Mouse (Mus musculus) urinary bladder, postnatal 36 days (tissue): ENCODE results near the gene Ltbp1.

ENCODE experiments used
- DNase-seq, 2 experiments: peaks; one replicate each; pipeline ENCODE4 v3.0.0; 2022; ENCODE audit warnings: low spot score in 2 of 2, mixed read lengths in 1 of 2

Ltbp1 gene

DNA sequence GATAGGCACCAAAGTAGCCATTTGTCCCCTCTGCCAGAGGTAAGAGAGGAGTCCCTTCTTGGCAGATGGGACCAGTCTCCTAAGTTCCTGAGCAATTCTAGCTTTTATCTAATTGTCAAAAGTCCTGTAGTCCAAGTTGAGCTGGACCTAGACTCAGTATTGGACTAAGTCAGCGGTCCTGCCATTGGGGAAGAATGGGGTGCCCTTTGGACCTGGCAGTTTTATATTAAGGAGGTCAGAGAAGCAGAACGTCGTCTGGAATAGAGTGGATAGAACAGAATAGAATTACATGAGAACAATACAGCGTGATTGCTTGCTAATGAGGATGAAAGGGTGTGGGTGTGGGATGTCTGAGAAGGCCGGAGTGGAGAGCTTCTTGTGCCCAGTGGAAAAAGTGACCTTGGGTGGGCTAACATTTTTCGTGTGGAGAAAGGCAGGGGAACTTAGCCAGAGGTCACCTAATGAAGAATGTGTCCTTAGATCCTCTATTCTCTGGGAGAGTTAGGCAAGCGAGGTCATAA lies 167.4 kb downstream of the Ltbp1 start:
- DNase-seq: no peak

DNA sequence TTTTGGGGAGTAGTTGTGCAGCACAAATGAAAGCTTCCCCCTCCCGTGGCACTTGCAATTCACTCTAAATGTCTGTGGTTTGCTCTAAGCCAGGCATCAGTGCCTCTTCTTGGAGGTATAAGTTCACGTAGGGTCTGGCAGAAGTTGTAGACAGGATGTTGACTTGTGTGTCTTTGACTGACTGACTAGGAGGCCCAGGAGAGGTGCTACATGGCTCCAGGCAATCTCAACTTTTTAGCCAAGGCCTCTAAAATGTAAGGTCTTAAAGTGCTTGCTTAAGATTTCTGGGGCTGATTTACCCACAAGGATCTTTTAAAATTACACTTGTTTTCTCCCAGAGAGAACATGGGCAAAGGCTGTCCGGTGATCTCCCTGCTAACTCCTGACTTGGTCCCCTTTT lies 169.1 kb downstream of the Ltbp1 start:
- no peak for DNase-seq

DNA sequence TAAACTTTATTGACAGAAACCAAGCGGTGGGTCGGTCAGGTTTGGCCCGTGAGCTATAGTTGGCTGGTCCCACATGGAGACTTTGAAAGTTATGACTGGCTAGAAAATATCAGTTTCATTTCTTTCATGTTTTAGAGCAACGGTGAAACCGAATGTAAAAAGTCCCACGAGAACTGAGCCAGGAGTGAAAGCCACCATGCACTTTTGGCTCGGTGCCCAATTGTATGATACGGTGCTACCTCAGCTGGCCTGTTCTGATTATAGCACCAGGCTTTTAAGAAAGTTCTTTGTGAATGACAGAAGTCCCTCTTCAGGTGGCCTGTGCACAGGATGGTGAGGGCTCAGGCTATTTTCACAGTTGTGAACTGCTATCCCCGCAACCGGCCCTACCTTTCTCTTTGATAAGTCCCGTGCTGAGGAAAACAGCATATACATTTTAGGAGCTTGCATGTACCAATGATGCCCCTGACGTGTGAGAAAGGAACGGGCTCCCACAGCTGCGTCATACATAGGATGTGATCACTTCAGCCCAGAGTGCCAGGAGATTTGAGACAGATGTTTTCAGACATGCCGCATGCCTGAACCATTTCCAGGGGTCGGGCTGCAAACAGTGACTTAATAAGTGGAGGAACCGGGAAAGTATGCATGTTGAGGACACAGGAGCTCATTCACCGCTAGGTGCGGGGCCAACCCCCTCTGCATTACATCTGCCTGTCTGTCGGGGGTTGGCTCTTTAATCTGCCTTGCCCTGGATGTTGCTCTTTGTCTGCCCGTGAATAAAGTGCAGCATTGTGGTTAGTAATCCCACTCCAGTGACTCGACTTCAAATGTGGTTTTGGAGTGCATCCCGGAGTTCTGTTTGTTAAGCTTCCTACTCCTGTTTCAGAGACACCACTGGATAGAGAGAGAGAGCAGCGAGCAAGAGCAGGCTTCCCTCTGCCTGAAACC lies 172.8 kb downstream of the Ltbp1 start:
- peak in 1 of 2 experiments; percentile 13 for DNase-seq

DNA sequence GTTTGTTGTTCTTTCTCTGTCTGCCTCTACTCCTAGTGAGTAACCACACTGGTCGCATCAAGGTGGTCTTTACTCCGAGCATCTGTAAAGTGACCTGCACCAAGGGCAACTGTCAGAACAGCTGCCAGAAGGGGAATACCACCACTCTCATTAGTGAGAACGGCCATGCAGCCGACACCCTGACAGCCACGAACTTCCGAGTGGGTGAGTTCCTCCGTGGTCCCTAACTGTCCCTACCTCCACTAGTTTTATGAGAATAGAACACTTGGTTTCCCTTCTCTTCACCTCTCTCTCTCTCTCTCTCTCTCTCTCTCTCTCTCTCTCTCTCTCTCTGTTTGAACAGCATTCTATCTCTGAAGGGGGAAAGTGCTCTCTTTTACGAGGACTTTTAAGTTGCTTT lies 173.6 kb downstream of the Ltbp1 start:
- DNase-seq: no peak

DNA sequence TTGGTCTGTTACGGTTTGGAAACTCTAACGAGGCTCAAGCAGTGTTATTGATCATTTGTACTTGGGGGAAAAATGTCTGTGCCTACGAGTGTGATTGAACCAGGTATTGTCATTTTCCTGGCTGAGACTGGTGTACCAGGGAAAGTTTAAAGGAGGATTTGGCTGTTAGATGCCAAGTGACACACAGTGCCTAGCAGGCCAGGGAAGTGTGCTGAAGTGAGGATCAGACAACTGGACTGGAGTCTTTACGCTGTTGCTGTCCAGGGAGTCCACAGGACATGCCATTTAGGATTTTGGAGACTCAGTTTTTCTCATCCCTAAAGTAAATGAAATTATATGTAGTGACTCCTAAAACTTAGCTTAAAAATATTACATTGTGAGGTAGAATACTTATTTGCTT lies 174.9 kb downstream of the Ltbp1 start:
- DNase-seq: no peak

DNA sequence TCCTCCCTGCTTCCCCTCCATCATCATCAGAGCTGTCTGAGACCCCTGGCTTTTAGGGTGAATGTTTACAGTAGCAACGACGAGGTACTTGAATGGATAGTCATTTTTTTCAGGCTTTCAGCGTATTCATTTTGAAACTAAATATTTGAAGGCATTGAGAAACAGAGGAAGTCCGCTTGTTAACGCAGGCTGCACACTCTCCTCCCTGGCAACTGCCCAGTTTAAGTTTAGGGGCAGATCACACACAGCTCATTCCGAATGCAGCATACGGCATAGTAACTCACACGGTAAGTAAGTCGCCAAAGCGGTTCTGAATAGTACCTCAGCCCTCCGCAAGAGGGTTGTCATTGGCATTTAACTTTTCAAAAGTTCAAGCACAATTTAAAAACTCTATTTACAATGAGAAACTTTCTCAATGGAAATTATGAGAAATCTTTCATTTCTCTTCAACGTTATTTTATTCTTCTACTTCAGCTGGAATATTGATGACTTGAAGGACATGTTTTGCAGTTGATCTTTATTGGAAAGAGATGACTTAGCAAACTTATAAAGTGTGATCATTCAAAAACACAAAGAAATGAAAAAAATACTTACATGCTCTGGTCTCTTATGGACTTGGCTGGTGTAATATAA lies 175.7 kb downstream of the Ltbp1 start:
- no peak for DNase-seq

DNA sequence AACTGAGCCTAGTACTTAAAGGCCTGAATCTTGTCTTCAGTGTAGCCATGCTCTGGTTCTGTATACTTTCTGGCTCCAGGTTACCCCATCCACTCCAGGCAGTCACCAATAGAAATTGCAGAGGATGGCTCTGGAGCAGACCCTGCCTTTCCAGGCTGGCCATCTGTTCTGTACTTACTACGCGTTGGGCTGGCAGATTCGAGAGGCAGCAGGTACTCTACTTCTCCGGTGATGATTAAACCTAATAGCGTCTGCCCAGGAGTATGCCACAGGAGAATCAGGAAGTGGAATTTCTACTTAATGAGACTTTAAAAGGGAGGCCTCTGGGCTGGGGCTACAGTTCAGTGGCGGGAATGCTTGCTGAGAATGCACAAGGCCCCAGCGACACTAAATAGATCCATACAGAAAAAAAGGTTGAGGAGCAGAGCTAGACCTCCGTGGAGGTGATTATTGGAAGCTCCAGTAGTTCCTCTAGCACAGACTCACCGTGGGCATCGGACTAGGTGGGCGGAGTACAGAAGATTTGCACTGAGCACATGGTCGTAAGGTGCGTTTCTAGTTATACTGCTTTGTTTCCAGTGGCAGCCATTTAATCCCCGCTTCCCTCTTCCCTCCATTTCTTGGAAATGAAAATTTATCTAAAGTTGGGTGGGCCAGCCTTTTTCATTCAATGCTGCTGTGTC lies 177.1 kb downstream of the Ltbp1 start:
- DNase-seq: no peak

DNA sequence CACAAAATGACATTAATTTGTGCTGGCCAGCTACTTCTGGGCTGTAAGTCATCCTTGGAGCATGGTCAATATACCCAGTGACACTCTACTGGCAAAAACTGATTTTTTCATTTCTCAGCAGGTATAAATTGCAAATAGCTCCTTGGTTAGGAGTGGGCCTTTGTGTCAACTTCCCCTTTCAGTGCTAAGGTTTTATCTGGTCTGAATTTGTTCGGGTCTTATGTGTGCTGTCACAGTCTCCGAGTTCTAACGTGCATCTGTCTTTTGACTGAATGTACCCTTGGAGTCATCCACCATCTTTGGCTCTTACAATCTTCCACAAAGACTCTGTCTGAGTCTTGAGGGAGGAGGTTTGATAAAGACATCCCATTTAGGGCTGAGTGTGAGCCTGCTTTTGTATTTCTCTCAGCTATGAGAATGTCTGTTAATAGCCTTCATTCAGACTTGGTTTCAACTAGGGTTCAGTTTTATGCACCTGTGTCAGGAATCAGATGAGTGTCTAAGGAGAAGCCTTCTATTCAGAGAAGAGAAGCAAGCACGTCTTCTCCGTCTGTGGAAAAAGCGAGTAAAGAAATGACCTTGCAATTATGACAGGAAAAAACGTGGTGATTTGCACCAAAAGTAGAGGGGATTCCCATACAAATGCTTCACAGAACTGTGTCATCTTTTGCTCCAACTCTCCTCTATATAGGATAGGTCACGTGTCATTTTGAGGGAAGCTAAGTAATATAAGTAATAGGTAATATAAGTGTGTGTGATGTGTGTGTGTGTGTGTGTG lies 181.6 kb downstream of the Ltbp1 start:
- no peak for DNase-seq

DNA sequence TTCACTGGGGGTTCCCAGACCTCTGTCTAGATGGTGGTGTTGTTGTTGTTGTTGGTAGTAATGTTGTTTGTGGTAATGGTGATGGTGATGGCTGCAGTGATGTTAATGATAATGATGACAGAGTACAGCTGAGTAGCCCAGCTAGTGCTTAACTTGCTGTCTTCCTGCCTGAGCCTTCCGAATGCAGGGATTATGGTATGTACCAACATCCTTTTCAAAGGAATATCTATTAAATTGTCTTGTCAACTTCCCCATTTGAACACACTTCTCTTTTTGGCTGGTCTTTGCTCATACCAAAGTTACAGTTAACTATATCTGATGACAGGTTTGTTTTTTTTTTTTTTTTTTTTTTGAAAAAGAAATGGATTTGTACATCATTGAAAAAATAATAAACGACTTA lies 191.6 kb downstream of the Ltbp1 start:
- no peak for DNase-seq

DNA sequence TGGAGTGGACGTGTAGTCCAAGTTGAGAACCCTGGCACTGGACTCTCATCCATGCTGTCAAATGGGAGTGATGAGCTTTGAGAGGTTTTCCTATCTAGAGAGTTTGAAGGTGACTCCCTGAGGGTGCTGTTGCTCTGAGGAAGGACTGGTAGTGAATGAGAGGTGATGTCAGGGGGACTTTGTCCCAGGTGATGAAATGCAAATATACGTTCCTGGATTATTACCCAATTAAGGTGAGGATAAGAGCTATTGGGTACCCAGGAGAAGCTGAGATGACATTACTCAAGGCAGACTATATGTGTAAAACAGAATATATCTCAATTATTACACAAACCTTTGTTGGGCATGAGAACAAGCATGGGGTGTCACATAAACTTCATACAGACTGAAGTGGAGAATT lies 193.4 kb downstream of the Ltbp1 start:
- no peak for DNase-seq

DNA sequence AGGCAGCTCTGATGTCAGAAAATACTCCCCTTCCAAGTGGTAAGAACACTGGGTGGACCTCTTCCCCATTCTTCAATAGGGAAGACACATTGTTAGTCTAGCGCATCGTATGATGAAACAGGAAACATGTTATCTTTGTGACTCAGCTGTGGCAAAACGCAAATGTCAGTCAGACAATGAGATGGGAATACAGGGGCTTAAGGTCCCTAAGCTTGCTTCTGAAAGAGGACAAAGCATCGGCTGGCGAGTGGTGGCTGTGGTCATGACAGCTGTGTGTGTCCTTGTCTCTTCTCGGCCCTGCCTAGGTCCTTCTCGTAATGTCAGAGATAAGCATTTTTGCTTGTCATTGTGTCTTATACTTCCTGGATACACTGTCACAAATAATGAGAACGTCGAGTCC lies 194.3 kb downstream of the Ltbp1 start:
- no peak for DNase-seq

DNA sequence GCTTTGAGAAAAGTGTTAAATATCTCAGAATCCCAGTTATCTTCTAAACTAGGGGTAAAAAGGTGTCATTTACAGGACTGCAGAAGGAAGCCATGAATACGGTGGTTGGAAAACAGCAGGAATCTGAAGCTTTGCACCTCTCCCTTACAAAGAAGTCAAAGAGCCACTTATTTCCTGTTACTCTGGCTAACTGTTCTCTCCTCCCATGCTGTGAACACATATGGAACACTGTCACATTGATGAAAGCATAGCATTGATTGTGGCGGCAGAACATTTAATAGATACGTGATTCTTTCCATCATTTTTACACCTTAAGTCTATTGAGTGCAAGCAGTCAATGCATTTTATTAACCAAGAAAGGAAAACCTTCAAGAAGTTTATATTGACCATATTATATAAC lies 196.9 kb downstream of the Ltbp1 start:
- DNase-seq: no peak

DNA sequence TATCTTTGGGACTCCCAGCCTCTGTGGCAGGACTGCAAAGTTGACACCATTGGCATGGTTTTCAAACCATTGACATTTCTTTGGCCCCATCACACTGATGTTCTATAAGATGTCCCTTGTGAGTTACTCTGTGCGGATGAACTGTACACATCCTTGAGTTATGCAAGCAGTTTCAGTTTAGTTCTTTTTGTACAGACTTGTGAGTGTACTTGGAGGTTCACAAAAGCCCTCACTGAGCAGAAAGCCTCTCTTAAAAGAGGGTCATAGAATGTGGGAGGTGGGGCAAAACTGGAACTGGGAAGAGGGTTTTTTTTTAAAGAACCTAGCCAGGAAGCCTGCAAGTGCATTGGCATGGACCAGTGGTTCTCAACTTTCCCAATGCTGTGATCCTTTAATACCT lies 198.7 kb downstream of the Ltbp1 start:
- no peak for DNase-seq

DNA sequence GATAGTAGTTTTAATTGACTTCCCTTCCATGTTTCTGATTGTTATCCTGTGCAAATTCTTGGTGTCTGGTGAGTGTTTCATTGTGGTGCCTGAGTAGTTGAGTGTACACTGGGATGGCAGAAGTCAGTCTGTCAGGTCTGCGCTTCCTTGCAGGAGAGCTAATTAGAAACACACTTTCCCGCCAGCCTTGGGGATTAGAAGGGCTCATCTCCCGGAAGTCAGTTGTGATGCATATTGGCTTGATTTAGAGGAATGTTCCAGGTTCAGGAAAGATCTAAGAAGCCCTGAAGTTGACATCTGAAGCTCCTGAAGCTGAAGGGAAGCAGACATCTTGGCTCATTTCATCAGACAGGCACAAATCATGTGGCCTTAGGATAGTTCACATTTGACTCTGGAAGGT lies 200.9 kb downstream of the Ltbp1 start:
- no peak for DNase-seq

DNA sequence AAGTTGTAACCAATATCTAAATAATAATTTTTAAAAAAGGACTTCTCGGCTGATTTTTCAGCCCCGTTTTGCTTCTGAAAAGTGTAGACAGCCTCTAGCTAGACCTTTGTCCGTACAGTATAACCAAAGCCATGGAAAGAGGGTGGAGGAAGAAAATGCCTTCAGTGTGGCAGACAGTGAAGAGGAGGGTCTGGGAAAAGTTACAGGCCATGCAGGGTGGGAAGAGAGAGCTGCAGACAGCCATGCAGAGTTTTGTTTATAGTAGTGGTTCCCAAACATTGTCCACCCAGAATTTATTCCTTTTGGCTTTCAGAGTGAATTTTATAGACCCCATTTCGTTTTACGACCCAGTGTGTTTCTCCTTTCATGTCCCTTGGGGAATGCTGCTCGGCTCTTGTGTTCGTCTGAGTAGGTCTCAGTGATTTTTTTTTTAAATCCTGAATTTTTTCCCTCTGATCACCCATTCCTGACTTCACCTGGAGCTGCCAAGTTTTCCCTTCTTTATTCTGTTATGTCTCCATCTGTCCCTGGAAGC lies 202.9 kb downstream of the Ltbp1 start:
- no peak for DNase-seq

DNA sequence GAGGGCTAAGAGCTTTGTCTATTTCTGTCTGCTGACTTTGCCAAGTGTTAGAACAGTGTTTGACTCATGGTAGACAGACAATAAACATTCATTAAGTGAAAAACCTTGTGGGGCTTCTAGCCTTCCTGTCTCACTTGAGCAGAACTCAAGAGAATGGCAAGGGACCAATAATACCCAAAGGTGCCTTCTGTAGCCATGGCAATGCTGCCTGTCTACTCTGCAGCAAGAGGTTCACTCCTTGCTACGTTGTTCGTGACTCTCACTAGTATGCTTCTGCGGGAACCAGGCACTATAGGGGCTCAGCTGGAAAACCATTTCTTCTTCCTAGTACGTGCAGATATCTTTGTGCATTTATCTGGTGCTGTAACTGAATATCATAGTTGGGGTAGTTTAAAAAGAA lies 205.2 kb downstream of the Ltbp1 start:
- DNase-seq: no peak

DNA sequence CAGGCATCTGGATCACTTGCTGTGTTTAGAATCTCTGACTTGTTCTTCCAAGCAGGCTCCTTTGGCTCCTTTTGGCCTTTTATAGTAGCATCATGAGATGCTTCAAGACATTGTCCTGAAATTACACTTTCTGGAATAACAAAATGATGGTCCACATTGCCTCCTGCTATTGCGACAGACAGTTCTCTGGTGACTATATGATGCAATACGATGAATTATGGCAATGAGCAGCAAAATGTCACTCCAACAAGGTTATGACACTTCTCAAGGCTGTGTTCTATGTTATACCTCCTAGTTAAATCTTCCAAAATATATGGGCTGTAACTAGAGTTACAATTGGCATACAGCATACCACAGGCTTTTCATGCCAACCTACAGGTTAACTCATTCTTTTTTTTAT lies 211.0 kb downstream of the Ltbp1 start:
- DNase-seq: no peak

DNA sequence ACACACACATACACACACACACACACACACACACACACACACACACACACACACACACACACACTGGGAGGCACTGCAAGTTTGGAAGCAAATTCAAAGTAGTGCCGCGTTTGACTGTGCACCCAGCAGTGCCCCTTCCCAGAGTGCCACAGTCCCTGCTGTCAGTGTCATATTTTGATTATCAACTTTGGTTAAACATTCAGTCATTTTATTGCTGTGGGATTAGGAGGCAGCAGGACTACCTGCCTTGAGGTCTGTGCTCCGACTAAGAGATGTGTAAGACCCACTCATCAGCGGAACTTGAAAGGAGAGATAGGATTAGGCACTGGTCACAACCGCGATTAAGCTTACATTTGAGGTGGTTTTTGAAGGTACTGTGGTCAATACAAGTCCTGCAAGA lies 213.3 kb downstream of the Ltbp1 start:
- no peak for DNase-seq

DNA sequence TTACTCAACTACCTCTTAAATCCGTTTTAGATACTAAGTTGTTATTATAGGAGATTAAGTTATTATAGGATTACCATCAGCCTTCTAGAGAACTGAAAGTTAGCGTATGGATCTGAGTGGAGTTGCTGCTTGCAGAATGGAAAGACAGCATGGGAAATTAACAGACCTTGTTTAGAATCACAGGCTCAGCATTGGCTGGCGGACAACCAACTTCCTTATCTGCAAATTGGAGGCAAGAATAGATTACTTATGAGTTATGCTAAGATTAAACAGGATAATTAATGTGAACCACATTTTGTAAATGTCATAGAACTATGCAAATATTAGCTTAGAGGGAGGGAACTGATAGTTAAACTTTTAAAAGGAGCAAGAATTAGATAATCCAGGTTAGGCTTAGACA lies 223.0 kb downstream of the Ltbp1 start:
- peak; percentile 36 to 44 for DNase-seq

DNA sequence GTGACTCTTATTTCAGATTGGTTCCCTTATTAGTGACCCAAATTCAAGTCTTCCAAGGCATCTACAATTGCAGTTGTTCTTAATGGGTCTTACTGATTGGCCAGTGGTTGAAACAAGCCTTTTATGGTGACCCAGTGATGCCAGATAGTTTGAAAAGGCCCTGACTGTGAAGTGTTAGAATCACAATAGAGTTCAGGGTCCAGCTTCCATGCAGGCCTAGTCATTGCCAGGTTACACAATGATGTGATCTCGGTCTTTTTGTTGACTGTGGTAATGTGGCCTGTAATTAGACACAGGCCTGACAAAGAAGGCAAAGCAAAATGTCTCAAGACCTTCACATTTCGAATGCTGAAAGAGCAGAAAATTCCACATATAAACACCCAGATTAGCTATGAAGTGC lies 227.8 kb downstream of the Ltbp1 start:
- DNase-seq: no peak

DNA sequence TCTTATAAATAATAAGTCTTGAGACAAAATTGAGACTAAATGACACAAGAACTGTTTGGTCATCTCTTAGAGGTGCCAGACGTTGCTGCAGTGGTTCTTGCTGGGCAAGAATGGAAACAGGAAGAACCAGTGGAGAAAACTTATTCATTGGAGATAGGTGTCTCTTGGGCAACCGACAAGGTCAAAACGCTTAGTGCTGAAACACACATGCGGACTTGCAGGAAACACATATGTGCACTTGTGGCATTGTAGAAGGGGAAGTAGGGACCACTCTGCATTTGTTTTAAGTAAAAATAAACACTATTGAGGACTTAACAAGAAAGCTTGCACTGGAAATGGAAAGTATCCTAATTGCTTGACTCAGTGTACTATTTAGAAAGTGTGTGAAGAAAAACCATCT lies 228.6 kb downstream of the Ltbp1 start:
- DNase-seq: no peak
